Mouse (Mus musculus): ENCODE measurements at regions not wholly inside any gene's neighbourhood (a gene's known extent, or its start where the extent isn't known, plus 50 kb on each side); places are given as distances from the start of the nearest gene placed in this dataset.

DNA sequence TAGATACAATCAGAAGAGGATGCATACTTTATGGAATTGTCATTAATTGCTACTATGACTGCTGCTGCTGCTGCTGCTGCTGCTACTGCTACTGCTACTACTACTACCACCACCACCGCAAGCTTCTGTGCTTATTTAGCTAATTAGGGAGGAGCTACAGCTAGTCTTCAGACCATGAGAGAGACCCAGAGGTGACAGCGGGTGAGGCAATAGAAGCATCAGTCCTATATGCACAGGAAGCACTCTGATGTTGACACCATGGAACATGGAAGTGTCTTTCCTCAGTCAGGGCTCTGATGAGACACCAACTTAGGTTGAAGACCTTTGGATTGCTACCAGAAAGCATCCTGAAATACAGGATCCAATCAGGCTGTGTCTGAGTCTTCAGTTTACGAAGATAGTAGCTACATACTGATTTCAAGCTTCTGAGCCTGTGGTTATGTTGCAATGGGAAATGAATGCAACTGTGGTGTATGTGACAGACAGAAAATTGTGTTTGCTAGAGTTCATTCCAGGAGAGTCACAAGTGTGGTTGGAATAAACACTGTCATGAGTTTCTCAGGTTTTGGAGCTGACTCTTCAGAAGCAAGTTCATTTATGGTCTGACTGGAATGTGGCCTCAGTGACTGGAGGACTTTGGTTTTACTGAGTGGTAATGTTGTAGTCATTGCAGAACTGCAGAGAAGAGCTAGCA is 355.0 kb downstream of the Mex3b start:
- no peak for DNase-seq (ENCODE audit: low spot score in 2 of 2)
- intact Hi-C loops (cut with DNase I), result no loop called here

DNA sequence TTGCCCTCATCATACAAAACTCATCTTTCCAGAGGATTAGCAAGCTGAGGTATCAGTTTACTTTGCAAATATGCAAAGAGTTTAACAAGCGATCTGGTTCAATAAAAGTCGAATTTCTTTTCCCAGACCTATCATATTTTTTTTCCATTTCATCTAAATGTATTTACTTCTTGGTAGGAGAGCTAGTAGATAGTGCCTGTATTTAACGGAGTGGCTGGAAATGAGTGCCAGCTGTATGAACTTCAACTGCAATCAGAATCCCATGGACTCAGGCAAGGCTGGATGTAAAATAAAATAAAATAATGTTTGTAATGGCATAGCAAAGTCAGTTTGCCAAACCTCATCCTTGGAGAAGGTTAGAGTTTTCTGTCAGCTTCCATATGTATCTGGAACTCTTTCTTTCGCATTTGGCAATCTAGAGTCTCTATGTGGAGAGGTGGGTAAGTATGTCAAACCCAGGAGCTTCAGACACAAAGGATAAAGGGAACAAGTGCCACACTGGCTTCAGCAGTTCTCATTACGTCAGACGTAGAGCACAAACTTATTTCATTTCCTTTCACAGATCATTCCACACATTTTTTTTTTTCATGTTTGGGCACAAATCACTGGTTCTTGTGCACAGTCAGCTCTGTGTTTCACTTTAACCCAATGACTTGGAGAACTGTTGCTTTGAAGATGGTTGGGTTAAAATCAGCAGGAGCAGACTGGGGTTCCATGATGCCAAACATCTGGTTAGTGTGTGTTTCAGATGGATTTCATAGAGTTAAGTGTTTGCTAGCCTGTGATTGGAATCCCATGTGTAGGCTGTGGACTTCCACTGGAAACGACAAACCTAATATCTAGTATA is 357.2 kb upstream of the Tmc3 start:
- no peak for DNase-seq (ENCODE audit: low spot score in 2 of 2)
- intact Hi-C loops (cut with DNase I), result no loop called here

DNA sequence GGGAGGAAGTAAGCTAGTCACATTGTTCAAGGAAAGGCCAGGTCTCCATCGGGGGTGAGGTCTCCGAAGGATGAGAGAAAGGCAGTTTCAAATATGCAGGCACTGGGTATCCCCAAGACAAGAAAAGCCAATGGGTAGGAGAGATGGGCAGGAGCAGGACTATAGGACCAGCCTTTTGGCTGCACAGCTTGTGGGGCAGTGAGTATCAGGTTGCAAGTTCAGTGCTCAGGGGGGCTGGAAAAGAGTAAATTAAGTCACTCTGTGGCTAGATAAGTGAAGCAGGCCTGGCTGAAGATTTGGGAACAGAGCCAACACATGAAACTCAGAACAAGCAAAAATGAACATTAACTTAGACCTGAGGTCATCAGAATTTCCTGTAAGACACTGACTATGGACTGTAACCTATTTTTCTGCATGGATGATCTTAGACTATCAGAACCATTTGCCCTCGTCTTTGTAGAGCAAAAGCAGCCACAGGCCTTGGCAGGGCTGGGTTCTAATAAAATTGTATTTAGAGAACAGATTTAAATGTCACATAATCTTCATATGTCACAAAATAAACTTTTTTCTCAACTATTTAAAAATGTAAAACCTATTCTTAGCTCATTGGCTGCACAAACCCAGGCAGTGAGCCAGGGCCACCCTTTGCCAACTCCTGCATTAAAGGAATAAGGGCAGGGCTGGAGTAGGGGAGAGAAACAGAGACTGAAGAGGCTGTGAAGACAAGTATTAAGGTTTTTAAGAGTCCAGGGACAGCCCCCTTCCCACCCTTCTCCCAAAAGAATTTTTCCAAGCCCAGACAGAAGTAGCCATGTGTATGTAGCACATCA is 354.0 kb upstream of the Tmc3 start:
- peak; percentile 38 to 43 for DNase-seq (ENCODE audit: low spot score in 2 of 2)
- intact Hi-C loops (cut with DNase I), result no loop called here

DNA sequence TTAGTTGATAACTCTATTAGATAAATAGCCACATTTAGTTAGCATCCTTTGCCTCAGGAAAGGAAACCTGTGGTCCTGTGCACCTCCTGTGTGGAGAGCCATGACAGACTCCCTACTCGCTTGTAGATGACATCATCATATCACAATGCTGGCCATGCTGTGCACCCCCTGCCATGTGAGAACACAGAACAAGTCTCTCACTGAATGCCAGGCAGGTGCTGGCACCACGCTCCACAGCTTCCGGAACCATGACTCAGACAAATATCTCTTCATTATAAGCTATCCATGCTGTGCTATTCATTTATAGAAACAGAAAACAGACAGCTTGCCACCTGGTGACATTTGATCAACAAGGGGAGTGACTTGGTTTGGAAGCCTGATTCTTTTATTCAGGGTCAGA is 349.1 kb upstream of the Tmc3 start:
- no peak for DNase-seq (ENCODE audit: low spot score in 2 of 2)
- intact Hi-C loops (cut with DNase I), result no loop called here

DNA sequence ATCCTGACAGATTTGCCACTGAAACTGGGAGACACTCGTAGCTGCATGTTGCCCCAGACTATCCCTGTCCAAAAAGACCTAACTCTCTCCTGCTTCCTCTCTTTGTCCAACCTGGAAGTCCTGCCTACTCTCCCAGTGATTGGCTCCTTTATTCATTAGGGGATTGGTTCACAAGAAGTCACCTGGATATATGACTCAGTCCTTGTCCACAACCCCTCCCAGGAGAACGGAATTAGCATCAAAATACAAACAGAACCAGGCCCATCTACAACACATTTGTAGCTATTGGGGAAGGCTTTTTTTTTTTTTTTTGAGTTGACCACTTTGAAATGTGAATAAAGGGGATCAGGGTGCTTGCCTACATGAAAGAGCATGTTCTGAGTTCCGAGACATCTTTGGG is 347.4 kb upstream of the Tmc3 start:
- intact Hi-C loops (cut with DNase I), result no loop called here

DNA sequence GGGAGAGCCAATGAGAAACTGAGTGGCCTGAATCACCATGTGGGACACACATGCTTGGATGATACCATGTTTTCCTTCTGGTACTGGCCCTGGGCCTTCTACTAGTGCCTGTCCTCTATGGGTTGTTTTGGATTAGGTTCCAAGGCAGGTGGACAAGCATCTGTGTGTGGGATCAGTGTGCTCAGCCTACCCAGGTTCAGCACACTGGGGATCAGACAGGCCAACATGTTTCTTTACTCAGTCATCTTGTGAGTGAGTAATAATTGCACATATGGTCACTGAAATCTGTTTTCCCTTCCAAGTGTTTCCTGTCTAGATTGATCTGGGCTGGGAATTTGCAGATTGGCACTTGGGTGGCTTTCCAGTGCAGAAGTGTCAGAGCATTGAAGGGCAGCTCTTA is 346.6 kb upstream of the Tmc3 start:
- intact Hi-C loops (cut with DNase I), result no loop called here
- DNase-seq (ENCODE audit: low spot score in 2 of 2), result no peak

More for the DNA sequence above, 347.4 kb upstream of the Tmc3 start:
- DNase-seq (ENCODE audit: low spot score in 2 of 2), result no peak

DNA sequence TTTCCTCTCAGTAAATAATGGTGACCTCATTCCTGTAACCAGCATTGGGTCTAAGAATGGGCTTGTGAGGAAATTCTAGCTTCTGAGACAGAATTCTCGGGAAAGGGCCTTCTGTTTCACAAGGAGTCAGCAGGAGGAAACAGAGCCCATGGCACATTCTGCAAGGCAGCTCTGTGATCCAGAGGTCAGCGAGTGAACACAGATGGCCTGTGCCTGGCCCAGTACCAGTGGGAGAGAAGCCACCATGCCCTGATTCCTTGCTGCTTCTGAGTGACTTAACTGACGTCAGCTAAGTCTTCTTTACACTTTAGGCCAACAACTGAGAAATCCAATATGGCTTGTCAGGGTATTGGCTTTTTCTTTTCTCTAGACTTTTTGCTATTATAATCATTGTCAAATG is 342.5 kb upstream of the Tmc3 start:
- intact Hi-C loops (cut with DNase I), result no loop called here
- no peak for DNase-seq (ENCODE audit: low spot score in 2 of 2)

DNA sequence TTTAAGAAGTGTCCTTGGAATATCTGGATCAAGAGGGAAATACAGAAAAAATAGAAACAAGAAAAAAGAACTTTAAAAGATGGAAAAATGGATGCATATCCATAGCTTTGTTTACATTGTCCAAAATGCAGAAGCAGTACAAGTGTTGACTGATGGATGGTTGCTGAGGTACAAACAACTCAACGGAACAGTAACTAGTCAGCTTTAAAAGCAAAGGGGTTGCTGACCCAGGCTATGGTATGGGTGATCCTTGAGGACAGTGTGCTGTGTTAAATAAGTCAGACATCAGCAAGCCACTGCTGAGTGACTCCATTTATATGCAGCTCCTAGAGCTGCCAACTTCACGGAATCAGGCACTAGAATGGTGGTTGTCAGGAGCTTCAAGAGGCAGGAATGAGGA is 338.9 kb upstream of the Tmc3 start:
- DNase-seq (ENCODE audit: low spot score in 2 of 2), result no peak
- intact Hi-C loops (cut with DNase I), result no loop called here

DNA sequence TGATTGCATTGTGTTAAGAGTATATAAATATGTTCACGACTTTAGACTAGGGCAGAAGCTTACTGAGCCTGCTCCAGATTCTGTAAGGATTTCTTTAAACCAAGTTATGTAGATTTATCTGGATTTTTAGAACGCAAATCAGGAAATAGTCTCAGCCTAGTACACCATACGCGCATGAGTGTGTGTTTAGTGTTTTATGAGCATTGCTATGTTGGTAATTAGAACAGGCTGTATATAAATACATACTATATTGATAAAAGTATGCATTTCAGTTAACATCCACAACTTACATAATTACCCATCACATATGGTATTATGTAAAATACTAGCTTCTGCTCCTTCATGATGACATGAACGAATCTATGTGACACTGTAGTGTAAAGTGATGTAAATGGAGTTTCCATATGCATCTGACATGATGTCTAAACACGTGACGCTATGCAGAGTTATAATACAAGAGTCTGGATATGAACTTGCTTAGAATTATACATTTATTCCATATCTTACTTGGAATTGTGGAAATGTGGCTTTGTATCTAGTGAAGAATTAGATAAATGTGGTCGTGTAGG is 332.6 kb upstream of the Tmc3 start:
- intact Hi-C loops (cut with DNase I), result no loop called here
- no peak for DNase-seq (ENCODE audit: low spot score in 2 of 2)

DNA sequence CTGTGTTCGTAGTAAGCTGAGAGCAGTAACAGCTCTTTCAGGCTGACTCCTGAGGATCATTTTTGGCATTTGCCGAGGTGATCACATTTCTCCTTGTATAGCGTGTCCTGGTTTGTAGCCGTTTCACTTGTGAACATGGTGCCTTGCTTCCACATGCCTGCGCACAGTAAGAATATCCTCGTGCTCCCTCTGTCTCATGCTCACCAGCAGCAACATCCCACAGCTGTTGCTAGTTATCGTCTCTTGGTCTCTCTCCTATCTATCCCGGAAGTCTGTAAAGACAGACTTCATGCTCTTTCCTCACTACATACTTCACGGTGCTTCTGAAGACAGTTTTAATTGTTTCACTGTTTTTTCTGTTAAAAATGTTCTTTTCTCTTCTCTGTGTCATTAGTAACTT is 331.7 kb upstream of the Tmc3 start:
- intact Hi-C loops (cut with DNase I), result no loop called here
- DNase-seq (ENCODE audit: low spot score in 2 of 2), result no peak

DNA sequence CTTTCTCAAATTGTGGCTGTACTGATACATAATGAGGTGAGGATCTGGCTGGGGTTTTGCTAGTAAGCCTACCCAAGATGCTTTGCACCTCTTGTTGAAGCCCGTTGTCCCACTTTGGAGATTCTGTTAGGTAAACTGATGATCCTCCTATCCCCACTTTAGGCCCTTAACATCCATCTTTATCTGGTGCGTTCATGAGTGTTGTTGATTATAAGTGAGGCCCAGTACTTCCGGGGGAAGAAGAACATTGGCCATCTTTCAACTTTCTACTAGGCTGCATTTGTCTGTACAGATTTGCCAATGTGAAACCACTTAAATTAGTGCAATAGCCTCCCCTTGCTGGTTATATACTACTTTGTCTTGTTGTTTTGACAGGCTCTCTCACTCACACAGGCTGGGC is 331.3 kb upstream of the Tmc3 start:
- DNase-seq (ENCODE audit: low spot score in 2 of 2), result no peak
- intact Hi-C loops (cut with DNase I), result no loop called here

DNA sequence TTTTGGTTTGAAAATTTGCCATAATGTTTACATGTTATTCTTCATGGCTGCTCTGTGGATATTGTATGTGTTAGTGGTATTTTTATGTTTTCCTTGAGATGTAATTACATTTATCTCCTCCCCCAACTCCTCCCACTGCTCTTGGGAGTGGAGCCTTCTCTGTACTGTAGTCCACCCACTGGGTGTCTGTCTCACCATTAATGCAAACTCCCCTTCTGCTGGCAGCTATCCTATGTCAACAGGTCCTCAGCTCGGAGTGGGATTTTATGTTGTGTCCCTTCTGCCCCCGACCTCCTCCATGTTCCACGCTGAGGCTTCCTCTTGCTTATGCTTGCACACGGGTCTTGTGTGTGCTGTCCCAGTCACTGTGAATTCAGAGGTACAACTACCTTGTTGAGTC is 330.3 kb upstream of the Tmc3 start:
- intact Hi-C loops (cut with DNase I), result no loop called here
- no peak for DNase-seq (ENCODE audit: low spot score in 2 of 2)

DNA sequence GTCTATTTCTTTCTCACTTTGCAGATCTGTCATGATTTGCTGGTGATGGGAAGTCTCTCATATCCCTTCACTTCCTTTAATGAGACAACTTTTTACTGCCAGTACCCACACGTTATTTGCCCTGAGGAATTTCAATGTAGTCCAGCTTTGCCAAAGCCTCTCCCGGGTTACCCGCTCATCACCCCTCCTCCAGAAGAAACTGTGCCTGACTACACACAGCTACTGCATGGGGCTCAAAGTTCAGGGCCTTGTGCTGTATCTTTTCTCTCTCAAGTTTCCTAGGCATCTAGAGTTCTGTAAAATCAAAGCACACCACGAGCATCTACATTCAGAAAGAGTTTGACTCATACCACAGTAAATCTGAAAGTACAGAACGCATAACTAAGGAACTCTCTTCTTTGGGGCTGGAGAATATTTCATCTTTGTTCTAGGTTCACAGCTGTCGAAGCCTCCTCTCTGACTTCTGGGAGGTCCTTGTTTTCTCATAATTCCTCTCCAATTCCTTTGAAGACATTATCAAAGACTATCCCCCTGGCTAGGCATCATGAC is 328.4 kb upstream of the Tmc3 start:
- DNase-seq (ENCODE audit: low spot score in 2 of 2), result no peak
- intact Hi-C loops (cut with DNase I), result no loop called here

DNA sequence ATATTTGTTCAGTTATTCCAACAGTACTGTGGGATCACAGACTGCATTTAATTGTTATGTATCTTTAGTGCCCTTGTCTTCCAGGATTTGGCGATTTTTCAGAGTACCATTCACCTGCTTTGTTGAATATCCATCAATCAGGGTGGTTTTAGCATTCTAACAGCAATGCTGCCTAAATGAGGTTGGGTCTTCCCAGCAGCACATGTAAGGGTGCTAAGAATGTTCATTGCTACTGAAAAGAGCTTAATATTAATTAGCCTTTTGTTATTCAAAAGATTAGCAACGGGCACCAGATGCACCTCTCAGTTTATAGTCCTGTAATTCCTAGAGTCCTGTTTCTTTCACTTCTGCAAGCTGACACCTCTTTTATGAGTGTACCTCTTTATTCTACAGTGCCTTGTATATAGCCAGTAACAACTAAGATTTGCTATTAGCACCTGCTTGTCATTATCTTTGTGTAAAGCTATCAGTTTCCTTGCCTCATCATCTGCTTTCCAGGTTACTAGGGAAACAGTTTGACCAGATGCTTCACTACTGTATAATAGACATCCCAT is 326.3 kb upstream of the Tmc3 start:
- no peak for DNase-seq (ENCODE audit: low spot score in 2 of 2)
- intact Hi-C loops (cut with DNase I), result no loop called here

DNA sequence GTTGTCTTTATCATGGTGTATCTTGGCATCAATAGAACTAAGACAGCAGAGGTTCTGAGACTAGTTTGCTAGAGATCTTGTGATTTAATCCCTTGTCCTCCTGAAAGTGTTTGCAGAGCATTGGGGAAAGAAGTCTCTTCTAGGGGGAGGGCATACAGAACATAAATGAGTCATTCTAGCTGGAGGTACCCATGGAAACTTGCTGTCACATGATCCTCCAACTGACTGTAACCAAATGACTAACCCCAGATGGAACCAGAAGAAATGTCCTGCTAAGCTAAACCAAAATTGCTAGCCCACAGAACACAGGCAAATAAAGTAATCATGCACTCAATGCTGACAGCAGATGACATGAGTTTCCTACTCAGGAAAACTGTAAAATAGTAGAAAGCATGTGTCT is 323.2 kb upstream of the Tmc3 start:
- intact Hi-C loops (cut with DNase I), result no loop called here
- peak in 1 of 2 experiments; percentile 21 for DNase-seq (ENCODE audit: low spot score in 2 of 2)

DNA sequence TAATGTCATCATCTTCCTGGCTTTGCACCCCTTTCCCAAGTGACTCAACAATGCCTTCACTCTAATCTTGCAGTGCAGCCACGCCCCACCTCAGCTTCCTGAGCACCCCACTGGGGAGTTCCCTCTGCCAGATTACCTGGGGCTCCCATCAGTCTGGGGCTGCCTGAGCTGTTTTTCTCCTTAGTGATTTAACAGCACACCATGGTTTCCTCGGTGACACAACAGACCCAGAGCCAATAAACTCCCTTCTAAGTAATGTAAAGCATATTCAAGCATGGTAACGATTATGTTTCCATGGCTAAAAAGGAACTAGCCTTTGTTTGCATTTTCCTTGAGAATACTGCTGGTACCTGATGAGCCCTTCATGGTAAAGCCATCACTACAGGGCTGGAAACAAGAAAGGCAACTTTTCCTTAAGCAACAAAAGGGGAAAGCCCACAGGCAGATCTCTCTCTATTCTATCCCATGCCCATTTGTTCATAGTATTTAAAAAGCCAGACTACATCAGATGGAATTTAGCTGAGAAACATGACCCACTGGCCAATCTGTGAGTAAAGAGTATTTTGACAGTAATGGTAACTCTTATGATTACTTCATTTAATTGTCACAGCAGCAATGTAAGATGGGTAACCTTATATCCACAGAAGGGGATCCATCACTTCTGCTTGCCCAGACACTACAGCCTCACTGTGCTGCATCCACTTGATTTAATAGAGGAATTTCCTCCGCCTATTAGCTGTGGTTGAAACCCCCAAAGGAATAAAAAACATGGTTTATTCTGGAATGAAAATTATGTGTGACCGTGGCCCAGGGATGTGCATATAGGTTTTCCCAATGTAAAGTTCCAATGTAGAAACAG is 294.6 kb upstream of the Tmc3 start:
- intact Hi-C loops (cut with DNase I), result no loop called here
- DNase-seq (ENCODE audit: low spot score in 2 of 2), result no peak

DNA sequence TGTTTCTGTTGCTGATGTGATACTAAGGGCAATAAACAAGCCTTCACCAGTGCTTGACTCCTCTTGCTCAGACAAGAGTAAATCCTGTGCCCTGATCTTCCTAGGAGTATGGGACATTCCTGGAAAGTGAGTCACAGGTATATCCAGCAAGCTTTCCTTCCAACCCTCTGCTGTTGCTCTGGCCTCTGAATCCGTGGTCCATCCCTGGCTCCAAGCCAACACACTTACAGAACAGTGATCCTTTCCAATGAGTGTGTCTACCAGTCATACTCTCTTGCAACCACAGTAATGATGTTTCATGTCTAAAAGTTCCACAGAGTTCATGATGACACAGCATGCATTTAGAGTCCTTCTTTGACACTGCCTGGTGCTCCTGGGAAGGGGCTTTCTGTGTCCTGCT is 277.6 kb upstream of the Tmc3 start:
- intact Hi-C loops (cut with DNase I), result no loop called here

DNA sequence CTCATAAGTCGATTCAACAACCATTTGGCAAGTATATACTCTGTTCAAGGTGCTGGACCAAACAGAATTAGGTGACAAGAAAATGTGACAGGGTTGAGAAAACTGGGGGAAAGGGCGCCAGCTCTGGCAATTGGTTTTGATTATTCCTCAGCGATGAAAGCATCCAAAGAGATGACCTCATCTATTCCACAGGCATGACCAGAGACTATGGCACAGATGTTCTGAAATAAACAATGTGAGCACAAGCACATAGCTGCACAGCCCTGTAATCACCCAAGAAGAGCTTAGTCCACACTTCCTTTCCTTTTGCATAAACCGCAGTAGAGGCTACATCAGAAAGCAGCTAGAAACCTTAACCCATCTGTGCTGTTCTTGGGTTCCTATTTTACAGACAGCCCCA is 272.6 kb upstream of the Tmc3 start:
- intact Hi-C loops (cut with DNase I), result no loop called here
- DNase-seq (ENCODE audit: low spot score in 2 of 2), result no peak

More for the DNA sequence above, 277.6 kb upstream of the Tmc3 start:
- DNase-seq (ENCODE audit: low spot score in 2 of 2), result no peak

Data from left cerebral cortex, postnatal 25 days (tissue).